Mouse (Mus musculus) neural tube, embryonic 10.5 days (tissue): ENCODE results near the gene Pkdrej.

Experiments used
- DNase-seq: peaks from one replicate; pipeline ENCODE4 v3.0.0-alpha.2; 2017; ENCODE audit warnings: low spot score; ENCODE audit errors: extremely low spot score

Pkdrej gene

DNA sequence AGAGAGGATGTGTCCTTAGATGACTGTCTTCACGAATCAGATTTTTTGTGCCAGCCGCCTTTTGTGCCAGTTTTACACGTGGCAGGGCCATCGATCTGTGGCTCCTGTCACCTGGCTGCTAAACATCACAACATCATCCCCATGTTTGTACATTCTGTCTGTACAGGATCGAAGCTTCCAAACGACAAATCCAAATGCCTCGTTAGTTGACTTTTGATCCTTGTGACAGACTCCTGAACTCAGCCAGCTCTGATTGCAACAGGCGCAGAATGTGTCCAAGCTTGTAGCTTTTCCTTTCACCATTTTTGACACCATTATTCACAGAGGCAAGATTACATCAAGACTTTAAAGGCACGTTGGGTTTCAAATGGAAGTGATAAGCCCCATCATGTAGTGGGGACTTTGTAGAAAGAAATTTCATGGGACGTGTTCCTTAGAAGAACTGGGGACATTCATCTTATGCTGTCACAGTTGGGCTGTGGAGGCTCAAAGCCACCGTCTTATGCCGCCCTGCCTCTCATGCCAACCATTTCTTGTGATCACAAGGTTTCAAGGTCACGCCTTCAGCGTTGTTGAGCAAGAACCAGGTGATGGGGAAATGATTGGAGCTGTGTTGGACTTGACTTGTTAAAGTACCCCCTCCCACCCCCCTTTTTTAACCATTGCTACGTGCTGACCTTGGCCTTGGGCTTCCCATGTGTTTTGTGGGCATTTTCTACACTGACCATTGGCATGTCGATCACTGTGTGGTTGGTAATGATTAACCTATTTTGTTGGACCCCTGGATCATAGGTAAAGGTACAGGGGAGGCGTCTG lies 50.0 kb downstream of the Pkdrej start:
- no peak for DNase-seq

DNA sequence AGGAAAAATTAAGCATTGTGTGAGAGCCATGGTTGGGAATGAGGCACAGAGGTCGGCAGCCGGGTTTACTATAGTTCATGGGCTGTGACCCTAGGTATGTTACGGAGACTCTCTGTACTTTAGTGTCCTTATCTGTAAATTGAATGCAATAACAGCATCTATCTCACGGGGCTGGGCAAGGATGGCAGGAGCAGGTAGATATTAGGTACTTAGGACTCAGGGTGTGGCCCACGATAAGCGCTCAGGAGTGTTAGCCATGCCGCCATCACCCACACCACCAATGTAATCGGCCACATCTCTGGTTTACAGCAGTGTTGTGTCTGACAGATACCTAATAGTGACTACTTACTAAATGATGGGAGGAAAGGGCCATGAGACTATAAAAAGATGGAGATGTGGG lies 52.5 kb downstream of the Pkdrej start:
- no peak for DNase-seq

DNA sequence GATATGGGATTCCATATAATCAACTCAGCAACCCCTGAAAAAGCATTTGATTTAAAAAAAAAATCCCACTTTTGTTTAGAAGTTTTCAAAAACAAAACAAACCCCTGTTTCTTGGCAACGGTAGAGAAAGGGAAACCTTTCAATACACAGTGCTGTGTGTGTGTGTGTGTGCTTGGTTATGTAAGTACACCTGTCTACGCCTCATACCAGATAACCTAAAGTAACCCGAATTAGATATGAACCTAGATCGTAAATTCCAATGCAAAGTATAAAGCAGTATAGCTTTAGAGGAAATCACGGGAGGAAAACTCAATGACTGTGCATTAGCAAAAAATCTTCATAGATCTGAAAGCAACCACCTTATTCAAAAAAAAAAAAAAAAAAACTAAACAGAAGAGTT lies 54.9 kb downstream of the Pkdrej start:
- DNase-seq = no peak

DNA sequence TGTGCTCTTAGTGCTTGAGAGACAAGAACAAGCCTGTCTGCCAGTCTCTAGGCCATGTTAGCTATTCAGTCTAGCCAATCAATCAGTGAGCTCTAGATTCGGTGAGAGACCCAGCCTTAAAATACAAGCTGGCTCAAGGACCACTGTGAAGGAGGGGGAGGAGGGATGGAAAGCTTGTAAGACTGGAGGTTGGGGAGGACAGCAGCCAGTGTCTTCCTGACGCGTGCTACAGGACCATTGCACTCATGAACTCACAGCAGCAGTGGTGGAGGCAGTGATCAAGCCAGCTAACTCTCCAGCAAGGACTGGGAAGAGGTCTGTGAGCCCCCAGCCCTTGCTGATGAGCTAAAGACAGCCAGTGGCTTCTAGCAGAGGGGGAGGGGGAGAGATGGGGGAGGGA lies 56.5 kb downstream of the Pkdrej start:
- DNase-seq = no peak
